Comparison of ENCODE assay signal across 20 mouse cellular contexts in the genomic region with DNA sequence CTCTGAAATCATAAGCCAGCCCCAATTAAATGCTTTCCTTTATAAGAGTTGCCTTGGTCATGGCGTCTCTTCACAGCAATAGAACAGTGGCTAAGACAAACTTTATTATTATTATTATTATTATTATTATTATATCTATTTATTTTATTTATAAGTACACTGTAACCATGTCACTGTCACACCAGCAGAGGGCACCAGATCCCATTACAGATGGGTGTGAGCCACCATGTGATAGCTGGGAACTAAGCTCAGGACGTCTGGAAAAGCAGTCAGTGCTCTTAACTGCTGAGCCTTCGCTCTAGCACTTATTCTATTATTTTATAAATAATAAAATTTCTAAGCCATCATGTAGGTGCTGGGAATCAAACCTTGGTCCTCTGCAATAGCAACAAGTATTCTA. TPM values are rescaled to one million over a fixed set of nuclear protein-coding genes. Genes with fewer than 3 reads are reported as not detected.
DNase-seq lines count a peak whose midpoint lies in the region; ATAC-seq and TF ChIP-seq lines count a peak whose summit lies in the region.
"Had no signal": no experiment of that assay in that cellular context is flagged by ENCODE, and none has a peak within 500 bp of the region (broad histone marks: within the 10 kb centered on the region; RNA-seq: fewer than 3 reads in every experiment).

No protein-coding gene starts in this region.

- no peaks in the 10 kb centered on the region for H3K9me3 ChIP-seq in liver, embryonic 12.5 days (replicated peaks)
- H3K9me3 ChIP-seq in liver, postnatal 0 days (ENCODE audit: low read length) = no peaks in the 10 kb centered on the region
- H3K9me3 ChIP-seq: forebrain, embryonic 12.5 days; heart, embryonic 15.5 days; kidney, embryonic 15.5 days; limb, embryonic 15.5 days; neural tube, embryonic 12.5 days had no signal

- peaks cover 12% of the 10 kb centered on the region for H3K4me1 ChIP-seq in liver, embryonic 12.5 days
- H3K4me1 ChIP-seq in liver, postnatal 0 days (ENCODE audit: insufficient read depth) = peaks cover 10% of the 10 kb centered on the region

- H3K9ac ChIP-seq in liver, embryonic 12.5 days = no peak overlapping the region
- H3K9ac ChIP-seq in liver, postnatal 0 days (replicated peaks) = no peak overlapping the region
- H3K9ac ChIP-seq: forebrain, embryonic 12.5 days; heart, embryonic 15.5 days; kidney, embryonic 15.5 days; limb, embryonic 15.5 days; neural tube, embryonic 12.5 days had no signal

- no peak for ATAC-seq in liver, embryonic 12.5 days
- no peak for ATAC-seq in liver, postnatal 0 days
- ATAC-seq in granulocyte monocyte progenitor cell, adult 5-6 weeks (replicated peaks; ENCODE audit: poor library complexity, severe bottlenecking) = no peak
- ATAC-seq: activated CD4-positive, CD25-positive, alpha-beta regulatory T cell, adult 4 months; inflammation-experienced regulatory T-cells, adult 6 months had no signal

- intact Hi-C loops in heart, postnatal 10 days (cut with DNase I) = no loop called here

- H3K27ac ChIP-seq in liver, embryonic 12.5 days = no peak overlapping the region
- H3K27ac ChIP-seq in liver, postnatal 0 days (ENCODE audit: low read depth) = no peak overlapping the region
- H3K27ac ChIP-seq: heart, embryonic 15.5 days; kidney, embryonic 15.5 days; limb, embryonic 15.5 days; neural tube, embryonic 12.5 days had no signal

- TF ChIP-seq EP300 in liver, postnatal 0 days (IDR thresholded peaks at IDR 0.05; ENCODE audit: low read depth) = no peak

- 0 out of 2 replicates have a peak, but pooled peaks have one; percentile 20 for TF ChIP-seq CTCF in liver, postnatal 0 days (IDR thresholded peaks at IDR 0.05; ENCODE audit: low read depth)

- H3K4me3 ChIP-seq in liver, embryonic 12.5 days = no peak overlapping the region
- H3K4me3 ChIP-seq in liver, postnatal 0 days (ENCODE audit: low read depth, low read length) = no peak overlapping the region
- H3K4me3 ChIP-seq: forebrain, embryonic 12.5 days; heart, embryonic 15.5 days; kidney, embryonic 15.5 days; limb, embryonic 15.5 days; neural tube, embryonic 12.5 days had no signal

- peaks cover 81% of the 10 kb centered on the region for H3K36me3 ChIP-seq in liver, embryonic 12.5 days
- H3K36me3 ChIP-seq in liver, postnatal 0 days (replicated peaks; ENCODE audit: insufficient read depth, low read length) = peaks cover 20% of the 10 kb centered on the region

- 67% methylated on average over 3 of the region's 3 CpGs for WGBS in liver, embryonic 12.5 days (ENCODE audit: insufficient replicate concordance)
- WGBS in liver, postnatal 0 days (ENCODE audit: insufficient replicate concordance) = 72% methylated on average over 3 of the region's 3 CpGs

- no peak overlapping the region for H3K4me2 ChIP-seq in liver, embryonic 12.5 days
- H3K4me2 ChIP-seq in liver, postnatal 0 days (ENCODE audit: low read depth, low read length) = no peak overlapping the region
- H3K4me2 ChIP-seq: forebrain, embryonic 12.5 days; heart, embryonic 15.5 days; kidney, embryonic 15.5 days; limb, embryonic 15.5 days; neural tube, embryonic 12.5 days had no signal

- no peaks in the 10 kb centered on the region for H3K27me3 ChIP-seq in liver, embryonic 12.5 days (replicated peaks)
- H3K27me3 ChIP-seq in liver, postnatal 0 days (ENCODE audit: insufficient read depth, low read length) = no peaks in the 10 kb centered on the region
- H3K27me3 ChIP-seq: heart, embryonic 15.5 days; kidney, embryonic 15.5 days; limb, embryonic 15.5 days; neural tube, embryonic 12.5 days had no signal

- DNase-seq in heart, postnatal 4 days = peak; percentile 16
- DNase-seq in heart, postnatal 10 days = no peak
- DNase-seq in liver = peak; percentile 40
- peak; percentile 12 for DNase-seq in retina, embryonic 14.5 days (ENCODE audit: low spot score)
- DNase-seq in retina, postnatal 1 day = no peak
- no peak for DNase-seq in liver, postnatal 0 days
- DNase-seq: adrenal gland, postnatal 25 days; cerebellum, adult 11-12 months; gastrocnemius, postnatal 10 days; layer of hippocampus, postnatal 36 days; thymus, postnatal 36 days had no signal

RNA-seq across cellular contexts. Expression of a gene that starts 5.4 kb away (rescaled TPM):
- total RNA-seq in heart, postnatal 4 days (2021) = 10 to 100 TPM; 10.2 to 10.4 TPM
- total RNA-seq in heart, postnatal 10 days (2021) = 1 to 10 TPM; 5.7 to 7.6 TPM
- 3.9 and 4.0 TPM in 2 replicates for polyA plus RNA-seq in liver, embryonic 12.5 days (2016; fragmentation: Nextera tagmentation; extraction: Ambion mirVana)
- polyA plus RNA-seq in liver, postnatal 0 days (2015; fragmentation: Nextera tagmentation; extraction: Ambion mirVana) = 0.59 and 0.61 TPM in 2 replicates
- total RNA-seq in granulocyte monocyte progenitor cell, adult 5-6 weeks (2014; fragmentation: Nextera tagmentation) = 19.3 and 23.8 TPM in 2 replicates
- total RNA-seq in granulocyte monocyte progenitor cell, adult 5-6 weeks (2017) = 4.1 and 5.1 TPM in 2 replicates

RNA-seq across cellular contexts. Expression of a gene that starts 39.9 kb away (rescaled TPM):
- 1 to 10 TPM; 3.7 to 3.9 TPM for total RNA-seq in heart, postnatal 4 days (2021)
- 1 to 10 TPM; 2.8 to 3.0 TPM for total RNA-seq in heart, postnatal 10 days (2021)
- polyA plus RNA-seq in liver, embryonic 12.5 days (2016; fragmentation: Nextera tagmentation; extraction: Ambion mirVana) = 0.80 and 0.97 TPM in 2 replicates
- 0.13 and 0.18 TPM in 2 replicates for polyA plus RNA-seq in liver, postnatal 0 days (2015; fragmentation: Nextera tagmentation; extraction: Ambion mirVana)
- total RNA-seq in granulocyte monocyte progenitor cell, adult 5-6 weeks (2014; fragmentation: Nextera tagmentation) = 2.0 and 2.2 TPM in 2 replicates
- 0.15 and 0.22 TPM in 2 replicates for total RNA-seq in granulocyte monocyte progenitor cell, adult 5-6 weeks (2017)

Comparison
In these comparisons a context has a peak if more than half of its experiments do, and no peak if none do; other contexts are left out.
1. DNase-seq: peak in heart, postnatal 4 days (single experiment), liver (single experiment) and retina, embryonic 14.5 days (single experiment); none in heart, postnatal 10 days (0 of 2), retina, postnatal 1 day (single experiment) and liver, postnatal 0 days (single experiment).